Mouse (Mus musculus) layer of hippocampus, adult 2 months (tissue): ENCODE data around the gene Pcif1. TPM values are rescaled to one million over a fixed set of nuclear protein-coding genes. Genes with fewer than 3 reads are reported as not detected.
"Not testable (repeated sequence)": the region's sequence is repeated elsewhere in the genome, so short reads cannot be mapped to it uniquely, and the experiment has no call there.

Experiments
- DNase-seq, 2 experiments: peaks; one replicate each; pipeline ENCODE4 v3.0.0; 2022; ENCODE audit warnings: low spot score in 2 of 2
- H3K27ac ChIP-seq: fragments of 200-600 bp; 2 replicates; pipeline ENCODE4 v1.8.1; 2022
- H3K4me3 ChIP-seq: fragments of 200-600 bp; 2 replicates; pipeline ENCODE4 v1.8.1; 2022; ENCODE audit warnings: mild to moderate bottlenecking
- CTCF ChIP-seq: fragments of 200-600 bp; conservative IDR thresholded peaks from 2 replicates; pipeline ENCODE4 v1.8.1; 2022; ENCODE audit warnings: antibody characterized with exemption, mild to moderate bottlenecking, moderate library complexity
- long read RNA-seq, 2 experiments: library from polyadenylated mRNA; stranded (forward); transcript quantifications; one replicate each; pipeline ENCODE4 v2.0.0; 2021; ENCODE audit warnings: borderline mapping rate in 2 of 2
- total RNA-seq, 2 experiments: library from RNA; stranded (reverse); gene quantifications; 2 replicates each; pipeline ENCODE4 v1.2.3; 2021

Pcif1 gene
- 10 to 100 TPM; 45.9 to 49.6 TPM for total RNA-seq
- long read RNA-seq, experiment 1, full-length matches to known transcripts, result 42 of 51 reads
- long read RNA-seq, experiment 1, partial matches to known transcripts, result 3 of 51 reads
- long read RNA-seq, experiment 1, other reads (novel, unspliced or antisense), result 6 of 51 reads
- long read RNA-seq, experiment 2, full-length matches to known transcripts, result 78 of 103 reads
- long read RNA-seq, experiment 2, partial matches to known transcripts, result 7 of 103 reads
- long read RNA-seq, experiment 2, other reads (novel, unspliced or antisense), result 18 of 103 reads

DNA sequence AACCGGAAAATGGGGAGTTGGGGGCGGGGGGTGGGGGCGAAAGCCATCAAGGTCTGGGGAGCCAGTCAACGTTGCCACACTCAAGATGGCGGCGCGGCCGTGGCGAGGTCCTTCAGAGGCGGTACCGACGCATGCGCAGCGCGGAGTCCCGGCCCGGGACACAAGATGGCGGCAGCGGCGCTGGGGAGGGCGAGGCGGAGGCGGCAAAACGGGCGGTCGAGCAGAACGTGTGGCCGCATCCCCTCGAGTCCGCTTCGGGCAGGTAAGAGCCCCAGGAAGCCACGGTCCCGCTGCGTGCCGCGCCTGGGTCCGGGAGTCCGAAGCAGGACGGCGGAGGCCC lies at the start of gene Pcif1:
Gene Pcif1, plus strand, starts transcription at position 77 of the 340 bp plus-strand sequence.
- TF ChIP-seq CTCF, result peak; percentile 40
- H3K27ac ChIP-seq, result peak within 1 kb of the TSS; percentile 100
- H3K4me3 ChIP-seq, result peak within 1 kb of the TSS; percentile 94
- DNase-seq, result peak; percentile 87 to 94

GRCm38 (mm10) chr2:164831029-164831428 lies 48.1 kb upstream of the Pcif1 start:
- DNase-seq, result no peak
- Histone ChIP-seq H3K4me3 (no peak overlapping the region), H3K27ac (no peak overlapping the region)
- no peak for TF ChIP-seq CTCF

DNA sequence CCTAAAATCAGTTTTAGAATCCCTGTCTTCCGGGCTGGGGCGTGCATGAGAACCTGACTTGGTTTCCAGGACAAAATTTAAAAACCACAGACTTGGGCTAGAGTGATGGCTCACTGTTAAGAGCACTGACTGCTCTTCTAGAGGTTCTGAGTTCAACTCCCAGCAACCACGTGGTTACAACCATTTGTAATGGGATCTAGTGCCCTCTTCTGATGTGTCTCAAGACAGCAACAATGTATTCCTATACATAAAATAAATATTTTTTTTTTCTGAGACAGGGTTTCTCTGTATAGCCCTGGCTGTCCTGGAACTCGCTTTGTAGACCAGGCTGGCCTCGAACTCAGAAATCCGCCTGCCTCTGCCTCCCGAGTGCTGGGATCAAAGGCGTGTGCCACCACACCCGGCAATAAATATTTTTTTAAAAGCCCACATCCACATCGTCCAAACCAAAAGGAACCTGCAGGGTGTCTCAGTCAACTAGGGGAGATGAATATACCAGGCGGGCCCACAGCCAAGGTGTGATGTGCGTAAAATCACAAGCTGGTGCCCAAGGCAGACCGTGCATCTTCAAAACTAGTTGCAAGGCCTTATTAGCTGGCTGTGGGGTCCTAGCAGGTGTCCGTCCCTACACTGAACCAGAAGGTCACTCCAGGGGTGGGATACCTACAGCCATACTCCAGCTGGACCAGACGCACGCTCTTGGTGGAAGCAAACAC lies 46.9 kb upstream of the Pcif1 start:
- H3K27ac ChIP-seq, result peak overlapping the region; percentile 93
- TF ChIP-seq CTCF, result no peak
- peak overlapping the region; percentile 85 for H3K4me3 ChIP-seq
- no peak for DNase-seq

DNA sequence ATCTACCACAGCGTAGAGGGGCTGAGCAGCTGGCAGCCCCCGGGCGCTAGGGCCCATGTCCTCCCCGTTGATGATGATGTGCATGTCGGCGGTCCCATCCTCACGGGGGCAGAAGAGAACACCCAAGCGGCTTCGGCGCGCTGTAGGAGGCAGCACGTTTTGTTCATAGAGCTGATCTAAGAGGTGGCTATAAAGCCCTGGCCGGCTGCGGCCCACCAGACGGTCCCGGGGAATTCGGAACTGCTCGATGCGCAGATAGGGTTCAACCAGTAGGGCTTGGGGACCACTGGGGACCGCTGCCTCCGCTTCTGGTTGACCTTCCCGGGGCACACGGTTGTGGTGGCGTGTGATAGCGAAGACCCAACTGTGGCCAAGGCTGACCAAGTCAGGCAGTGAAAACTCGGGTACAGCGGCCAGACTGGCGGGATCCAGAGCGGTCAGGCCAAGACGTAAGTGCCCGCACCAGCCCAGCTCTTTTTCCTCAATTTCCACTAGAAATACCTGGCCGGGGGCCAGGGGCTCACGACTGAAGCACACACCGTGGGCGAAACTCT lies 46.3 kb upstream of the Pcif1 start, which contains the start of gene Ctsa:
Gene Ctsa, plus strand, starts transcription at position 126 of the 554 bp plus-strand sequence.
- TF ChIP-seq CTCF, result peak; percentile 81

GRCm38 (mm10) chr2:164833314-164833959 lies 45.7 kb upstream of the Pcif1 start, which contains the start of gene Neurl2:
Gene Neurl2, minus strand, starts transcription at chr2:164833456.
- Histone ChIP-seq H3K4me3 (peak within 1 kb of the TSS; percentile 85), H3K27ac (peak within 1 kb of the TSS; percentile 93)
- peak; percentile 83 to 84 for DNase-seq
- peak; percentile 31 for TF ChIP-seq CTCF

More for the DNA sequence above, 46.3 kb upstream of the Pcif1 start, which contains the start of gene Ctsa:
- Histone ChIP-seq H3K27ac (peak within 1 kb of the TSS; percentile 93), H3K4me3 (peak within 1 kb of the TSS; percentile 85)
- DNase-seq, result peak; percentile 77 to 80

DNA sequence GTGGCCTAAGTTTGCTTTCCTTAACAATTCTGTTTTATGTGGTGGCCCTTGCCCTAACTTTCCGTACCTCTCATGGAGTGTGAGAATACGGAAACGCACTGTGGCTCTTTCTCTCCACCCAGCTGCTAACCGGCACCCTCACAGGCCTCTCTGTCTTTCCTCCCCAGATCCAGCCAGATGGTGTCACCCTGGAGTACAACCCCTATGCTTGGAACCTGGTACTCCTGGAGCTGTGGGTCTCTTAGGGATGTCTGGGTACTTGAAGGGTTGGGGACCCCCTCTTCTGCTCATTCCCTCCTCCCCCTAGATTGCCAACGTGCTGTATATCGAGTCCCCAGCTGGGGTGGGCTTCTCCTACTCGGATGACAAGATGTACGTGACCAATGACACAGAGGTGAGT lies 44.6 kb upstream of the Pcif1 start:
- peak overlapping the region; percentile 93 for H3K27ac ChIP-seq
- TF ChIP-seq CTCF, result peak; percentile 51
- DNase-seq, result no peak
- peak overlapping the region; percentile 85 for H3K4me3 ChIP-seq

DNA sequence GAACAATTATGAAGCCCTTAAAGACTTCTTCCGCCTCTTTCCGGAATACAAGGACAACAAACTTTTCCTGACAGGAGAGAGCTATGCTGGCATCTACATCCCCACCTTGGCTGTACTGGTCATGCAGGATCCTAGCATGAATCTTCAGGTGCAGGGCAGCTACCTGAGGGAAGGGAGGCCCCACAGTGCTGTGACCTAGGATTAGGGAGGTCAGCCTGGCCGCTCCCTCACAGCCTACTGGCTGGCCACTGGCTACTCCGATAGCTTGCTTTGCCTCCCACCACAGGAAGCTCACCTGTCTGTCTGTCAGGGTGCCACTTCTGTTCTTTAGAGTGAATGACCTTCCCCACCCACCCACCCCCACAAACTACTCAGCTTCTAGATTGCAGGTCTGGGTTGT lies 43.9 kb upstream of the Pcif1 start:
- TF ChIP-seq CTCF, result no peak
- DNase-seq, result no peak
- Histone ChIP-seq H3K4me3 (peak overlapping the region; percentile 85; the same call in 1 of the 2 replicates), H3K27ac (no peak overlapping the region)

DNA sequence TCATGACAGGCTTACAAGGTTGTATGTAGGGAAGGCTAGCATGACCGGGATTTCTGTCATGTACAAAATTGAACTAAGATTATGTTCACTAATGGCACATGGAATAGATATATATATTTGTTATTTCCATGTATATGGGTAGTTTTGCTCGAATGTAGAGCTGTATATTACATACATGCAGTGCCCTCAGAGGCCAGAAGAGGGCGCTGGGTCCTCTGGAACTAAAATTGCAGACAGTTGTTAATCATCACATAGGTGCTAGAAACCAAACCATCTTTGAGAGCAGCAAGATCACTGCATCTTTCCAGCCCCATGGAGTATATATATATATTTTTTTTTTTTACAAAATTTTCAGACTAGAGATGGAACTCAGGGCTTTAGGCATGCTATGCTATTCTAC lies 33.3 kb upstream of the Pcif1 start:
- Histone ChIP-seq H3K4me3 (no peak overlapping the region), H3K27ac (no peak overlapping the region)
- TF ChIP-seq CTCF, result peak; percentile 72
- no peak for DNase-seq

- DNase-seq, result no peak
- TF ChIP-seq CTCF, result no peak
- Histone ChIP-seq H3K4me3 (no peak overlapping the region), H3K27ac (no peak overlapping the region)
These were observed 29.0 kb upstream of the Pcif1 start for GRCm38 (mm10) chr2:164850061-164850460.

DNA sequence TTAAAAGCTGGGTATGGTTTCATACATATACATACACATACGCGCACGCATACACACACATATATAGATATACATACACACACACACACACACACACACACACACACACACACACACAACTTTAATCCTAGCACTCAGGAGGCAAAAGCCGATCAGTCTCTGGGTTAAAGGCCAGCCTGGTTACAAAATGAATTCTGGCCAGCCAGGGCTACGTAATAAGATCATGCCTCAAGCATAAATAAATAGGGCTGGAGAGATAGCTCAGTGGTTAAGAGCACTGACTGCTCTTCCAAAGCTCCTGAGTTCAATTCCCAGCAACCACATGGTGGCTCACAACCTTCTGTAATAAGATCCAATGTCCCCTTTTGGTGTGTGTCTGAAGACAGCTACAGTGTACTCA lies 23.5 kb upstream of the Pcif1 start:
- not testable (repeated sequence) for H3K4me3 ChIP-seq, DNase-seq, H3K27ac ChIP-seq

DNA sequence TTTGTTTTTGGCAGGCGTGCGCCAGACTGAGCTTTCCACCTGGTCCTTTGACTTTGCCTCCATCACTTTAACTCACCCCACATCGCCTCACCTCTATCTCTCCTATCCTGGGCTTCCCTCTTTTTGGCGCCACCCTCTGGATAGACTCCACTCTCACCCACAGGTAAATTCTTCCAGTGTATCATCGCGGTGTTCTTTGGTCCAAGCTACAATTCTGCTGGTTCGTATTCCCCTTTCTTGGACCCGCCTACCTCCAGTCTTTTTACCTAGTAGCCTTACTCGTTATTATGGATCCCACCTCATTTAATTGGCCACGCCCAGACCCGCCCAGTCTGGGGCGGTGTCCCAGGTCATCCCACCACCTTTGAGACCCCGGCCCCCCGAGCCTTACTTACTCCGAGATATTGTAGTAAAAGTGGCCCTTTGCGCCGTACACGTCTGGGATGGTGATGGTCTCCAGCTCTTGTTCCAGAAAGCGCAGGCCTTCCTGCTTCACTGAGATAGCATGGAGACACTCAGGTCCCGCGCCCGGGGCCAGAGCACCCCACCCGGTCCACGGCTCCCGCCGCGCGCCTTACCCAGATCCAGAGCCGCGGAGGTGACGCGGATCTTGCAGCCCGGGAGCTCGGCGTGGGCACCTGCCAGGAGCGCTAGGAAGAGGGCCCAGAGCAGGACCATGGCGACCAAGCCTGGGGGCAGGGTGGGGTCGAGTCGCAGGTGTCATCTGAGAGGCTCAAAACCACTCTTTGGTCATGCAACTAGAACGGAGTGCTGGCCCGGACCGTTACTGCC lies 22.6 kb upstream of the Pcif1 start:
- peak; percentile 35 for TF ChIP-seq CTCF
- Histone ChIP-seq H3K4me3 (peak overlapping the region; percentile 63), H3K27ac (peak overlapping the region; percentile 46; the same call in 1 of the 2 replicates)
- DNase-seq, result no peak
